Mouse (Mus musculus) limb, embryonic 15.5 days (tissue): Measurements from ENCODE around the gene Rsc1a1. TPM values are rescaled to one million over a fixed set of nuclear protein-coding genes. Genes with fewer than 3 reads are reported as not detected.

ENCODE experiments used
- ATAC-seq: fragments of 200-750 bp; cut with Nextera tagmentation; 2 replicates; pipeline ENCODE4 v1.8.0; 2017; ENCODE audit warnings: low read depth, moderate TSS enrichment; ENCODE audit not compliant: insufficient number of reproducible peaks, low FRiP score, low TSS enrichment
- H3K27ac ChIP-seq: fragments of 300-500 bp; sonication (generic); 2 replicates; pipeline ENCODE4 v1.5.1; 2015; ENCODE audit warnings: moderate library complexity, mild to moderate bottlenecking, inconsistent platforms
- H3K27me3 ChIP-seq: fragments of 300-500 bp; sonication (generic); 2 replicates; pipeline ENCODE4 v1.6.1; 2015; ENCODE audit warnings: inconsistent platforms
- H3K36me3 ChIP-seq: fragments of 300-500 bp; sonication (generic); 2 replicates; pipeline ENCODE4 v1.6.1; 2015; ENCODE audit warnings: inconsistent platforms
- H3K4me1 ChIP-seq: fragments of 300-500 bp; sonication (generic); 2 replicates; pipeline ENCODE4 v1.6.1; 2015; ENCODE audit warnings: inconsistent platforms
- H3K4me2 ChIP-seq: fragments of 300-500 bp; sonication (generic); 2 replicates; pipeline ENCODE4 v1.6.1; 2015; ENCODE audit warnings: mild to moderate bottlenecking, inconsistent platforms
- H3K4me3 ChIP-seq: fragments of 300-500 bp; sonication (generic); 2 replicates; pipeline ENCODE4 v1.5.1; 2015; ENCODE audit warnings: mild to moderate bottlenecking, inconsistent platforms
- H3K9ac ChIP-seq: fragments of 300-500 bp; sonication (generic); 2 replicates; pipeline ENCODE4 v1.6.1; 2015; ENCODE audit warnings: inconsistent platforms
- H3K9me3 ChIP-seq: fragments of 300-500 bp; sonication (generic); 2 replicates; pipeline ENCODE4 v1.6.1; 2016; ENCODE audit warnings: inconsistent platforms
- WGBS: fragments of 180-500 bp; shearing (Covaris S2); methylation state at CpG from one replicate; pipeline ENCODE4 v1.1.7; 2015; 5-methylcytosine and 5-hydroxymethylcytosine counted together
- polyA plus RNA-seq: library from polyadenylated mRNA; unstranded; fragments of >200 nt; fragmentation: Nextera tagmentation; extraction: Ambion mirVana; gene quantifications from 2 replicates; pipeline ENCODE4 v1.2.1, GENCODE M21; 2015

Gene Rsc1a1
- polyA plus RNA-seq, 1 experiment from 2014 or later: 0.45 TPM

- Histone ChIP-seq H3K4me2 (no peak overlapping the region), H3K4me1 (no peaks in the 10 kb centered on the region), H3K27ac (no peak overlapping the region), H3K9me3 (no peaks in the 10 kb centered on the region), H3K36me3 (peaks cover 84% of the 10 kb centered on the region), H3K4me3 (no peak overlapping the region), H3K9ac (no peak overlapping the region), H3K27me3 (no peaks in the 10 kb centered on the region)
- no peak for ATAC-seq
- 84% methylated on average over 8 of the region's 8 CpGs for WGBS
Observed at GRCm38 (mm10) chr4:141688505-141688904, 3.1 kb upstream of the Rsc1a1 start.

- no peak overlapping the region for H3K4me2 ChIP-seq
- no peaks in the 10 kb centered on the region for H3K9me3 ChIP-seq
- H3K4me1 ChIP-seq: peaks cover 5% of the 10 kb centered on the region
- H3K27me3 ChIP-seq: no peaks in the 10 kb centered on the region
- no peak overlapping the region for H3K4me3 ChIP-seq
- no peak overlapping the region for H3K9ac ChIP-seq
- peaks cover 76% of the 10 kb centered on the region for H3K36me3 ChIP-seq
- H3K27ac ChIP-seq: no peak overlapping the region
- ATAC-seq: no peak
- WGBS: 70% methylated on average over 8 of the region's 8 CpGs
Observed at GRCm38 (mm10) chr4:141686525-141686924, 1.1 kb upstream of the Rsc1a1 start.

- H3K9ac ChIP-seq: no peak overlapping the region
- H3K4me1 ChIP-seq: peaks cover 5% of the 10 kb centered on the region
- H3K27ac ChIP-seq: no peak overlapping the region
- no peak overlapping the region for H3K4me3 ChIP-seq
- peaks cover 71% of the 10 kb centered on the region for H3K36me3 ChIP-seq
- no peak for ATAC-seq
- H3K27me3 ChIP-seq: no peaks in the 10 kb centered on the region
- 89% methylated on average over 3 of the region's 3 CpGs for WGBS
- H3K9me3 ChIP-seq: no peaks in the 10 kb centered on the region
- H3K4me2 ChIP-seq: no peak overlapping the region
Observed at GRCm38 (mm10) chr4:141686093-141686492, 694 bp upstream of the Rsc1a1 start.

- Histone ChIP-seq H3K4me2 (no peak overlapping the region), H3K9me3 (no peaks in the 10 kb centered on the region), H3K27me3 (no peaks in the 10 kb centered on the region), H3K36me3 (peaks cover 52% of the 10 kb centered on the region), H3K4me3 (no peak overlapping the region), H3K4me1 (peaks cover 5% of the 10 kb centered on the region), H3K27ac (no peak overlapping the region), H3K9ac (no peak overlapping the region)
- 80% methylated on average over 12 of the region's 12 CpGs for WGBS
- no peak for ATAC-seq
Observed at GRCm38 (mm10) chr4:141682706-141683230, 2.6 kb downstream of the Rsc1a1 start.

DNA sequence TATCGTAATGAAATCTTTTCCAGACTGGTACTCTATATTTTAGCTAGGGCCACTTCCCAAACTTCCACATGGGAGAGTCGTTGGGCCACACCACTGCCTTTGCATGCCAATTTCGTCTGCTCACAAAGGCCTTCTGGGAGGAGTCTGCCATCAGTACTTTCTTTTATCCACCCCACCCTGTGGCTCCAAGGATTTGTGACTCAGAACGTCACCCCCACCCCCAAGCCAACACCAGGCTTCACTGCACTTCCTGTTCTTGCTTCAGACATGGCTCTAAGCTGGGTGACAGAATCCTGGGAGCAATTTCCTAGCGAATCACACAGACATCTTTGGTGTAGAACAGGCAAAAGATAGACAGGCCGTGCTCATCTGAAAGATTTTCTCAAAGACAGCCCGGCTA lies 3.6 kb downstream of the Rsc1a1 start:
- Histone ChIP-seq H3K4me2 (no peak overlapping the region), H3K27me3 (no peaks in the 10 kb centered on the region), H3K27ac (peak overlapping the region; percentile 57; the same call in 1 of the 2 replicates), H3K9me3 (no peaks in the 10 kb centered on the region), H3K4me3 (no peak overlapping the region), H3K9ac (no peak overlapping the region), H3K36me3 (peaks cover 47% of the 10 kb centered on the region), H3K4me1 (peaks cover 5% of the 10 kb centered on the region)
- 49% methylated on average over 7 of the region's 7 CpGs for WGBS
- no peak for ATAC-seq

GRCm38 (mm10) chr4:141680892-141681291 lies 4.5 kb downstream of the Rsc1a1 start:
- H3K27me3 ChIP-seq: no peaks in the 10 kb centered on the region
- peak overlapping the region; percentile 57; the same call in 1 of the 2 replicates for H3K27ac ChIP-seq
- no peaks in the 10 kb centered on the region for H3K9me3 ChIP-seq
- no peak overlapping the region for H3K4me2 ChIP-seq
- H3K4me3 ChIP-seq: no peak overlapping the region
- ATAC-seq: no peak
- H3K9ac ChIP-seq: no peak overlapping the region
- H3K36me3 ChIP-seq: peaks cover 40% of the 10 kb centered on the region
- H3K4me1 ChIP-seq: peaks cover 5% of the 10 kb centered on the region
- 28% methylated on average over 12 of the region's 12 CpGs for WGBS

- no peak overlapping the region for H3K27ac ChIP-seq
- no peak for ATAC-seq
- peaks cover 5% of the 10 kb centered on the region for H3K4me1 ChIP-seq
- H3K4me3 ChIP-seq: no peak overlapping the region
- WGBS: 84% methylated on average over 2 of the region's 2 CpGs
- peaks cover 21% of the 10 kb centered on the region for H3K36me3 ChIP-seq
- H3K4me2 ChIP-seq: no peak overlapping the region
- H3K9ac ChIP-seq: no peak overlapping the region
- H3K9me3 ChIP-seq: no peaks in the 10 kb centered on the region
- no peaks in the 10 kb centered on the region for H3K27me3 ChIP-seq
Observed at GRCm38 (mm10) chr4:141679016-141679415, 6.4 kb downstream of the Rsc1a1 start.

- Histone ChIP-seq H3K9me3 (no peaks in the 10 kb centered on the region), H3K27me3 (no peaks in the 10 kb centered on the region), H3K27ac (no peak overlapping the region), H3K4me3 (no peak overlapping the region), H3K9ac (no peak overlapping the region), H3K4me1 (peaks cover 1% of the 10 kb centered on the region), H3K36me3 (0 out of 2 replicates have a peak, but pooled peaks cover 5% of the 10 kb centered on the region), H3K4me2 (no peak overlapping the region)
- ATAC-seq: no peak
- 82% methylated on average over 5 of the region's 5 CpGs for WGBS
Observed at GRCm38 (mm10) chr4:141676462-141676979, 8.9 kb downstream of the Rsc1a1 start.

- WGBS: 72% methylated on average over 13 of the region's 13 CpGs
- H3K4me3 ChIP-seq: no peak overlapping the region
- H3K9me3 ChIP-seq: no peaks in the 10 kb centered on the region
Observed at GRCm38 (mm10) chr4:141672325-141672724, 13.1 kb downstream of the Rsc1a1 start.

DNA sequence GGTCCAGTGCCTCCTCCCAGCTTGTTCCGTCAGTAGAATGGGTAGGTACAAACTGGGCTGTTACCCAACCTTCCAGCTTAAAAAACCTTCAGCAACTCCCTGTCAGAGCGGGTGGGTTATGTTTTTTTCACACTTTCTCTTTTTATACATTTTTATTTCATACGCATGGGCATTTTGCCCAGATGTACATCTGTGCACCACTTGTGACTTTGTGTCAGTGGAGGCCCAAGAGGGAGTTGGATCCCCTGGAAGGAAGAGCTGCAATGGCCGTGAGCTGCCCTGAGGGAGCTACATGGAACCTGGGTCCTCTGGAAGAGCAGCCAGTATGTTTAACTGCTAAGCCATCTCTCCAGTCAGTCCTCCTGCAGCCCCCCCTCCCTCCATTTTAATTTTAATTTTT lies 14.0 kb downstream of the Rsc1a1 start:
- no peaks in the 10 kb centered on the region for H3K36me3 ChIP-seq
- no peaks in the 10 kb centered on the region for H3K27me3 ChIP-seq
- 41% methylated on average over 4 of the region's 4 CpGs for WGBS
- no peak overlapping the region for H3K4me2 ChIP-seq
- H3K9ac ChIP-seq: no peak overlapping the region
- no peaks in the 10 kb centered on the region for H3K9me3 ChIP-seq
- peaks cover 6% of the 10 kb centered on the region; the same call in 1 of the 2 replicates for H3K4me1 ChIP-seq
- H3K27ac ChIP-seq: no peak overlapping the region
- no peak for ATAC-seq
- H3K4me3 ChIP-seq: no peak overlapping the region

More at GRCm38 (mm10) chr4:141672325-141672724, 13.1 kb downstream of the Rsc1a1 start:
- H3K4me2 ChIP-seq: no peak overlapping the region
- H3K36me3 ChIP-seq: no peaks in the 10 kb centered on the region
- no peaks in the 10 kb centered on the region for H3K27me3 ChIP-seq
- H3K4me1 ChIP-seq: peaks cover 6% of the 10 kb centered on the region; the same call in 1 of the 2 replicates
- H3K9ac ChIP-seq: no peak overlapping the region
- ATAC-seq: 0 out of 2 replicates have a peak, but pooled peaks have one; percentile 31
- no peak overlapping the region for H3K27ac ChIP-seq

DNA sequence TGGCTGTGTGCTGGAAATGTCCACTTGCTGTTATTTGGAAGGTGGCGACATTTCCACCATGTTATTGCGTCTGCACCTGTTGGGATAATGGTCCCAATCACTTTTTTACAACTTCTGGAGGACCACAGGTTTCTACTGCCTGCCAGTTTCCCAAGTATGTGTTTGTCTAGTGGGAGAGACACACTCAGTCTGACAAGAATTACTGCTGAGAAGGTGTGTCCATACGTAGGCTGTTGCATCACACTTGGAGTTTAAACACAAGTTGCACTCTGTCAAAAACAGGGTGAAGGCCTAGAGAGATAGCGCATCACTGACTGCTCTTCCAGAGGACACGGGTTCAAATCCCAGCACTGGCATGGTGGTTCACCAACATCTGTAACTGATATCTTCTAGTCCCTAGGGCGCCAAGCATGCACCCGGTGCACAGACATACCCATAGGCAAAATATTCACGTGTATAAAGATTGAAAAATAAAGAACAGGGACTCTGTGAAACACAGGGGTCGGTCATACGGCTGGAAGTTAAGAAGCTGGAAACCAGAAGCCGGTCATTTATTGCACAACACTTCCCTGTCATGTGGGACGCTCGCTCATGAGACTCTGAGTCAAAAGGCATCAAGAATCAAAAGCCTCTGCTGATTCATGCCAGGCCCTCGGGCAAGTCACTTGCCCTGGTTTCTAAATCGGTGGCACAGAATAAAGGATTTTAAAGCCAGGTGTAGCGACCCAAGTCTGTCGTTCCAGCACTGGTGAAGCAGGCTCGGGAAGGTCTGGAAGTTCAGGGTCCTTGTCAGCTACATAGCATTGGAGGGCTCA lies 15.3 kb downstream of the Rsc1a1 start:
- ATAC-seq: no peak
- no peaks in the 10 kb centered on the region for H3K27me3 ChIP-seq
- H3K27ac ChIP-seq: no peak overlapping the region
- no peak overlapping the region for H3K4me2 ChIP-seq
- H3K9me3 ChIP-seq: no peaks in the 10 kb centered on the region
- 60% methylated on average over 18 of the region's 18 CpGs for WGBS
- H3K36me3 ChIP-seq: no peaks in the 10 kb centered on the region
- H3K9ac ChIP-seq: no peak overlapping the region
- H3K4me1 ChIP-seq: peaks cover 6% of the 10 kb centered on the region; the same call in 1 of the 2 replicates
- H3K4me3 ChIP-seq: no peak overlapping the region

DNA sequence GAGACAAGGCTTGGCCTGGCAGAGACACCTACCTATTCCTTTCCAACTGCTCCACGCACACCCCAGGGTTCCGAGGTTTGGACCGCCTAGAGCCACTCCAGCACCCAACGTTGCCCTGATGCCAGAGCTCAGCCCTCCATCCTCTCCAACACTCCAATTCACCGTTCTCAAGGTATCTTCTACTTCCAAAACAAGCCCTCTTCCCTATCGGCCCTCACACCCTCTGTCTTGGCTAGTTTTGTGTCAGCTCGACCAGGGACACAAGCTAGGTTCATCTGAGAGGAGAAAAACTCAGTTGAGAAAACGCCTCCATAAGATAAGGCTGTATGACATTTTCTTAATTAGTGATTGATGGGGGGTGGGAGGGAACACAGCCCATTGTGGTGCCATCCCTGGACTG lies 20.6 kb downstream of the Rsc1a1 start, which contains the start of gene Plekhm2:
Gene Plekhm2, minus strand, starts transcription at position 101 of the 400 bp plus-strand sequence.
- H3K9me3 ChIP-seq: no peaks in the 10 kb centered on the region
- WGBS: 65% methylated on average over 8 of the region's 8 CpGs
- H3K9ac ChIP-seq: peak within 1 kb of the TSS; percentile 96
- peaks cover 15% of the 10 kb centered on the region for H3K4me1 ChIP-seq
- H3K4me3 ChIP-seq: peak within 1 kb of the TSS; percentile 89
- peak within 1 kb of the TSS; percentile 80 for H3K27ac ChIP-seq
- H3K4me2 ChIP-seq: peak within 1 kb of the TSS; percentile 79
- H3K36me3 ChIP-seq: peaks cover 15% of the 10 kb centered on the region
- 0 out of 2 replicates have a peak, but pooled peaks have one; percentile 16 for ATAC-seq
- H3K27me3 ChIP-seq: no peaks in the 10 kb centered on the region
